ENCODE assay signal across 25 mouse cellular contexts in genomic region chr1:170434146-170434545, GRCm38 (mm10).
"Had no signal": no experiment of that assay in that cellular context is flagged by ENCODE, and none has a peak within 500 bp of the region (broad histone marks: within the 10 kb centered on the region; RNA-seq: fewer than 3 reads in every experiment).

No protein-coding gene starts in this region.

- DNase-seq: gastrocnemius, adult 2 months; gastrocnemius, postnatal 10 days; gastrocnemius, postnatal 25 days; heart, adult 18-20 months; heart, postnatal 10 days; heart, postnatal 4 days; kidney, postnatal 25 days; liver; liver, embryonic 13.5 days; liver, postnatal 0 days had no signal

- H3K27ac ChIP-seq: gastrocnemius, adult 2 months; heart, embryonic 10.5 days; hindbrain, embryonic 10.5 days; hindbrain, embryonic 12.5 days; hindbrain, embryonic 14.5 days; intestine, embryonic 15.5 days; layer of hippocampus, adult 2 months; left cerebral cortex, adult 2 months; limb, embryonic 10.5 days; limb, embryonic 12.5 days; liver, embryonic 13.5 days; liver, embryonic 15.5 days had no signal

- H3K36me3 ChIP-seq: heart, embryonic 10.5 days; heart, embryonic 12.5 days; hindbrain, embryonic 10.5 days; hindbrain, embryonic 12.5 days; intestine, embryonic 15.5 days; limb, embryonic 10.5 days; limb, embryonic 12.5 days; liver, embryonic 13.5 days; liver, embryonic 15.5 days had no signal

- ATAC-seq: hindbrain, embryonic 16.5 days; inflammation-experienced regulatory T-cells, adult 6 months; intestine, embryonic 15.5 days; intestine, postnatal 0 days; liver, postnatal 0 days had no signal

- H3K4me2 ChIP-seq: heart, embryonic 12.5 days; hindbrain, embryonic 12.5 days; hindbrain, embryonic 14.5 days; intestine, embryonic 15.5 days; limb, embryonic 12.5 days; liver, embryonic 11.5 days; liver, embryonic 13.5 days; liver, embryonic 15.5 days had no signal

- H3K9me3 ChIP-seq: heart, embryonic 10.5 days; heart, embryonic 12.5 days; hindbrain, embryonic 10.5 days; hindbrain, embryonic 12.5 days; intestine, embryonic 15.5 days; limb, embryonic 10.5 days; limb, embryonic 12.5 days; liver, embryonic 13.5 days; liver, embryonic 15.5 days had no signal

- H3K4me1 ChIP-seq: intestine, embryonic 15.5 days; liver, embryonic 13.5 days had no signal

- H3K4me3 ChIP-seq: gastrocnemius, adult 2 months; heart, embryonic 10.5 days; heart, embryonic 12.5 days; hindbrain, embryonic 10.5 days; hindbrain, embryonic 12.5 days; intestine, embryonic 15.5 days; layer of hippocampus, adult 2 months; left cerebral cortex, adult 2 months; limb, embryonic 10.5 days; limb, embryonic 12.5 days; liver, embryonic 13.5 days; liver, embryonic 15.5 days had no signal

- H3K27me3 ChIP-seq: heart, embryonic 12.5 days; hindbrain, embryonic 12.5 days; intestine, embryonic 15.5 days; limb, embryonic 12.5 days; liver, embryonic 13.5 days; liver, embryonic 15.5 days had no signal

- H3K9ac ChIP-seq: heart, embryonic 12.5 days; hindbrain, embryonic 12.5 days; hindbrain, embryonic 14.5 days; intestine, embryonic 15.5 days; limb, embryonic 12.5 days; liver, embryonic 13.5 days; liver, embryonic 15.5 days; liver, postnatal 0 days had no signal
